Mouse (Mus musculus) kidney, postnatal 0 days (tissue): ENCODE results near the gene Gm37240. TPM values are rescaled to one million over a fixed set of nuclear protein-coding genes. Genes with fewer than 3 reads are reported as not detected.

ENCODE experiments used
- ATAC-seq: fragments of 200-750 bp; cut with Nextera tagmentation; replicated peaks from 2 replicates; pipeline ENCODE4 v1.8.0; 2017; ENCODE audit warnings: low read depth, moderate number of reproducible peaks, moderate TSS enrichment, moderate library complexity; ENCODE audit not compliant: low FRiP score
- DNase-seq: peaks from one replicate; pipeline ENCODE4 v3.0.0-alpha.2; 2016; ENCODE audit warnings: low spot score
- H3K27ac ChIP-seq: fragments of 300-500 bp; sonication (generic); 2 replicates; pipeline ENCODE4 v1.5.1; 2014; ENCODE audit warnings: mild to moderate bottlenecking
- H3K27me3 ChIP-seq: fragments of 300-500 bp; sonication (generic); 2 replicates; pipeline ENCODE4 v1.6.1; 2014; ENCODE audit warnings: low read length, mixed read lengths; ENCODE audit not compliant: insufficient read depth
- H3K36me3 ChIP-seq: fragments of 300-500 bp; sonication (generic); 2 replicates; pipeline ENCODE4 v1.6.1; 2014; ENCODE audit warnings: low read length, mixed read lengths; ENCODE audit not compliant: insufficient read depth
- H3K4me1 ChIP-seq: fragments of 300-500 bp; sonication (generic); replicated peaks from 2 replicates; pipeline ENCODE4 v1.6.1; 2014; ENCODE audit warnings: antibody characterized with exemption, low read length, mixed read lengths; ENCODE audit not compliant: insufficient read depth
- H3K4me2 ChIP-seq: fragments of 300-500 bp; sonication (generic); 2 replicates; pipeline ENCODE4 v1.6.1; 2014; ENCODE audit warnings: mild to moderate bottlenecking, low read length, moderate library complexity, mixed read lengths
- H3K4me3 ChIP-seq: fragments of 300-500 bp; sonication (generic); replicated peaks from 2 replicates; pipeline ENCODE4 v1.5.1; 2014; ENCODE audit warnings: low read depth, low read length
- H3K9ac ChIP-seq: fragments of 300-500 bp; sonication (generic); 2 replicates; pipeline ENCODE4 v1.6.1; 2014; ENCODE audit warnings: low read depth, low read length
- H3K9me3 ChIP-seq: fragments of 300-500 bp; sonication (generic); replicated peaks from 2 replicates; pipeline ENCODE4 v1.6.1; 2016; ENCODE audit warnings: low read length, inconsistent platforms, mixed read lengths
- CTCF ChIP-seq: IDR thresholded peaks from 2 replicates; pipeline ENCODE4 v1.5.1; 2016; ENCODE audit warnings: antibody characterized with exemption, low read depth, mild to moderate bottlenecking, moderate library complexity
- WGBS: fragments of 180-500 bp; shearing (Covaris S2); extraction: QIAGEN DNeasy Blood & Tissue Kit; methylation state at CpG from one replicate; pipeline ENCODE4 v1.1.7; 2014; 5-methylcytosine and 5-hydroxymethylcytosine counted together
- polyA plus RNA-seq: library from polyadenylated mRNA; unstranded; fragments of >200 nt; fragmentation: Nextera tagmentation; extraction: Ambion mirVana; gene quantifications from 2 replicates; pipeline ENCODE4 v1.2.1, GENCODE M21; 2015

Gm37240 gene
- polyA plus RNA-seq, 1 experiment from 2014 or later, result 10.8 TPM

GRCm38 (mm10) chr3:85468995-85469394 is 418.3 kb downstream of the Gm37240 start:
- no peaks in the 10 kb centered on the region for H3K4me1 ChIP-seq
- no peak overlapping the region for H3K27ac ChIP-seq
- H3K4me2 ChIP-seq, result no peak overlapping the region
- DNase-seq (no peak), ATAC-seq (no peak)
- no peaks in the 10 kb centered on the region for H3K36me3 ChIP-seq
- no peak overlapping the region for H3K9ac ChIP-seq
- 59% methylated on average over 2 of the region's 2 CpGs for WGBS
- H3K4me3 ChIP-seq, result no peak overlapping the region
- TF ChIP-seq CTCF, result no peak
- no peaks in the 10 kb centered on the region for H3K9me3 ChIP-seq
- no peaks in the 10 kb centered on the region for H3K27me3 ChIP-seq

GRCm38 (mm10) chr3:85465283-85466025 is 421.9 kb downstream of the Gm37240 start:
- 69% methylated on average over 10 of the region's 10 CpGs for WGBS
- no peak for ATAC-seq

GRCm38 (mm10) chr3:85460021-85460420 is 427.3 kb downstream of the Gm37240 start:
- no peak overlapping the region for H3K27ac ChIP-seq
- H3K36me3 ChIP-seq, result no peaks in the 10 kb centered on the region
- H3K9ac ChIP-seq, result no peak overlapping the region
- no peak overlapping the region for H3K4me2 ChIP-seq
- H3K27me3 ChIP-seq, result no peaks in the 10 kb centered on the region
- DNase-seq (no peak), ATAC-seq (no peak)
- no peaks in the 10 kb centered on the region for H3K9me3 ChIP-seq
- no peak overlapping the region for H3K4me3 ChIP-seq
- no peaks in the 10 kb centered on the region for H3K4me1 ChIP-seq
- 86% methylated on average over 6 of the region's 6 CpGs for WGBS
- no peak for TF ChIP-seq CTCF

More at GRCm38 (mm10) chr3:85465283-85466025, 421.9 kb downstream of the Gm37240 start:
- Histone ChIP-seq H3K27ac (no peak overlapping the region), H3K4me1 (no peaks in the 10 kb centered on the region), H3K27me3 (no peaks in the 10 kb centered on the region), H3K4me2 (no peak overlapping the region), H3K36me3 (no peaks in the 10 kb centered on the region), H3K4me3 (no peak overlapping the region), H3K9me3 (no peaks in the 10 kb centered on the region), H3K9ac (no peak overlapping the region)
- no peak for TF ChIP-seq CTCF
- no peak for DNase-seq

- no peak for TF ChIP-seq CTCF
- no peak overlapping the region for H3K9ac ChIP-seq
- no peaks in the 10 kb centered on the region for H3K27me3 ChIP-seq
- H3K4me1 ChIP-seq, result no peaks in the 10 kb centered on the region
- ATAC-seq (no peak), DNase-seq (no peak)
- no peak overlapping the region for H3K4me3 ChIP-seq
- no peaks in the 10 kb centered on the region for H3K9me3 ChIP-seq
- no peak overlapping the region for H3K4me2 ChIP-seq
- no peaks in the 10 kb centered on the region for H3K36me3 ChIP-seq
- no peak overlapping the region for H3K27ac ChIP-seq
- 84% methylated on average over 2 of the region's 2 CpGs for WGBS
Observed at GRCm38 (mm10) chr3:85456983-85457382, 430.3 kb downstream of the Gm37240 start.

- H3K4me2 ChIP-seq, result no peak overlapping the region
- ATAC-seq (no peak), DNase-seq (no peak)
- TF ChIP-seq CTCF, result no peak
- H3K4me1 ChIP-seq, result no peaks in the 10 kb centered on the region
- no peak overlapping the region for H3K9ac ChIP-seq
- H3K27me3 ChIP-seq, result no peaks in the 10 kb centered on the region
- H3K36me3 ChIP-seq, result no peaks in the 10 kb centered on the region
- no peaks in the 10 kb centered on the region for H3K9me3 ChIP-seq
- WGBS, result 73% methylated on average over 3 of the region's 3 CpGs
- no peak overlapping the region for H3K4me3 ChIP-seq
- H3K27ac ChIP-seq, result no peak overlapping the region
Observed at GRCm38 (mm10) chr3:85455453-85455852, 431.9 kb downstream of the Gm37240 start.

GRCm38 (mm10) chr3:85454001-85454400 is 433.3 kb downstream of the Gm37240 start:
- no peaks in the 10 kb centered on the region for H3K9me3 ChIP-seq
- H3K27ac ChIP-seq, result no peak overlapping the region
- WGBS, result 57% methylated on average over 6 of the region's 6 CpGs
- H3K4me1 ChIP-seq, result no peaks in the 10 kb centered on the region
- ATAC-seq (no peak), DNase-seq (no peak)
- no peak overlapping the region for H3K9ac ChIP-seq
- H3K4me2 ChIP-seq, result no peak overlapping the region
- H3K27me3 ChIP-seq, result no peaks in the 10 kb centered on the region
- H3K36me3 ChIP-seq, result no peaks in the 10 kb centered on the region
- no peak overlapping the region for H3K4me3 ChIP-seq
- no peak for TF ChIP-seq CTCF
